Mouse (Mus musculus): ENCODE measurements around the gene Olfr1480.

Olfr1480 gene

DNA sequence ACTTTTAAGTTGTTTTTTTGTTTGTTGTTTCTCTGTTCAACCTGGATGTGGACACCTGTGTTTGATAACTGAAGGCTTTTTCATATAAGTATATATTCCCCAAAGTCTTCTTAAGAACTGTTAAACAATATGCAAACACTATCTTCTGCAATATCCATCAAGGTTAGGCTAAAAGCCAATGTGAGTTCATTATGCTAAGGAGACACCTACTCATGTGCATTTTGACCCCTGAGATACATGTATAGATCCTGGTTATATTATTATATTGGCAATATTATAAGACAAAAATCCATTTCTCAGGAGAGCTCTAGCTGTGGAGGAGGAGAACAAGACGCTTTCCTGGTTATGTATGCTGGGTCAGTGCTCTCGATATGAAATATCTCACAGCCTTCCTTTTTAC, at the start of gene Olfr1480:
Gene Olfr1480, plus strand, starts transcription at position 301 of the 400 bp plus-strand sequence.
- no peak for DNase-seq (ENCODE audit: low read depth, low spot score)

DNA sequence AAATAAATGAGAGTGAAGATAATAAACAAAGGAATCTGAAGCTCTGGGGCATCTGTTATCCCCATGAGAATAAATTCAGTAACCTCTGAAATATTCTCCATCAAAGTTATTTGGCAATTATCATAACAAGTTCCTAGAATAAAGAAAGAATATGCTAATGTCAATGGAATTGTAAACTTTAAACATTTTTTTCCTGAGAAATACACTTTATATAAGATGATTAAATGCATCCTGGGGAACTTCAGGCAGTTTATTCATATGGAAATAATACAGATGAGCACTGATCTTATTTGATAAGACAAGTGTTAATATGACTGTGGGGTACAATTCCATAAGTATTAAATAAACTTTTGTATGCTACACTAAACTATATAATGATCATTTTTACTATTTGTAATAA, 47.6 kb upstream of the Olfr1480 start, which contains the start of gene Olfr1475:
Gene Olfr1475, minus strand, starts transcription at position 101 of the 400 bp plus-strand sequence.
- DNase-seq (ENCODE audit: low read depth, low spot score), result no peak

DNA sequence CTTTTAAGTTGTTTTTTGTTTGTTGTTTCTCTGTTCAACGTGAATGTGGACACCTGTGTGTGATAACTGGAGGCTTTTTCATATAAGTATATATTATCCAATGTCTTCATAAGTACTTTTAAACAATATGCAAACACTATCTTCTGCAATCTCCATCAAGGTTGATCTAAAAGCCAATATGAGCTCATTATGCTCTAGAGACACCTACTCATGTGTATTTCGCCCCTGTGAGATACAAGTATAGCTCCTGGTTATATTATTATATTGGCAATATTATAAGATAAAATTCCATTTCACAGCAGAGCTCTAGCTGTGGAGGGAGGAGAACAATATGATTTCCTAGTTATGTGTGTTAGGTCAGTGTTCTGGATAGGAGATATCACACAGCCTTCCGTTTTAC, 27.5 kb upstream of the Olfr1480 start, which contains the start of gene Olfr1477:
Gene Olfr1477, plus strand, starts transcription at position 301 of the 400 bp plus-strand sequence.
- no peak for DNase-seq (ENCODE audit: low read depth, low spot score)
